20 mouse cellular contexts compared by ENCODE assay signal in genomic region chr19:23563693-23564092, GRCm38 (mm10).
DNase-seq lines count a peak whose midpoint lies in the region; ATAC-seq and TF ChIP-seq lines count a peak whose summit lies in the region.
"Had no signal": no experiment of that assay in that cellular context is flagged by ENCODE, and none has a peak within 500 bp of the region (broad histone marks: within the 10 kb centered on the region; RNA-seq: fewer than 3 reads in every experiment).

No protein-coding gene starts in this region.

- no peak overlapping the region for H3K4me3 ChIP-seq in liver, postnatal 0 days (ENCODE audit: low read depth, low read length)
- H3K4me3 ChIP-seq: embryonic facial prominence, embryonic 15.5 days; forebrain, embryonic 10.5 days; heart, embryonic 13.5 days; midbrain, embryonic 10.5 days; neural tube, embryonic 12.5 days had no signal

- H3K4me2 ChIP-seq in liver, postnatal 0 days (ENCODE audit: low read depth, low read length) = no peak overlapping the region
- H3K4me2 ChIP-seq: embryonic facial prominence, embryonic 15.5 days; heart, embryonic 13.5 days; lung, embryonic 14.5 days; neural tube, embryonic 12.5 days had no signal

- no peaks in the 10 kb centered on the region for H3K36me3 ChIP-seq in liver, postnatal 0 days (replicated peaks; ENCODE audit: insufficient read depth, low read length)
- H3K36me3 ChIP-seq: embryonic facial prominence, embryonic 15.5 days; forebrain, embryonic 10.5 days; heart, embryonic 13.5 days; midbrain, embryonic 10.5 days; neural tube, embryonic 12.5 days had no signal

- H3K27ac ChIP-seq in liver, postnatal 0 days (ENCODE audit: low read depth) = no peak overlapping the region
- H3K27ac ChIP-seq: embryonic facial prominence, embryonic 15.5 days; forebrain, embryonic 10.5 days; heart, embryonic 13.5 days; midbrain, embryonic 10.5 days; neural tube, embryonic 12.5 days had no signal

- H3K4me1 ChIP-seq in liver, postnatal 0 days (ENCODE audit: insufficient read depth) = no peaks in the 10 kb centered on the region
- H3K4me1 ChIP-seq: embryonic facial prominence, embryonic 15.5 days; forebrain, embryonic 10.5 days; heart, embryonic 13.5 days; midbrain, embryonic 10.5 days; neural tube, embryonic 12.5 days had no signal

- no peak for TF ChIP-seq EP300 in liver, postnatal 0 days (IDR thresholded peaks at IDR 0.05; ENCODE audit: low read depth)

- no peak overlapping the region for H3K9ac ChIP-seq in liver, postnatal 0 days (replicated peaks)
- H3K9ac ChIP-seq: embryonic facial prominence, embryonic 15.5 days; heart, embryonic 13.5 days; lung, embryonic 14.5 days; neural tube, embryonic 12.5 days had no signal

- peak; percentile 35 to 46 for DNase-seq in frontal cortex, postnatal 36 days (ENCODE audit: low spot score in 2 of 2)
- no peak for DNase-seq in frontal cortex, postnatal 25 days (ENCODE audit: low spot score in 2 of 2)
- peak; percentile 20 to 63 for DNase-seq in left cerebral cortex, adult 9 months (ENCODE audit: low spot score in 2 of 2)
- no peak for DNase-seq in left cerebral cortex, postnatal 4 days
- DNase-seq in cerebellum, adult 18-20 months = peak; percentile 82 to 83
- peak; percentile 18 to 60 for DNase-seq in left cerebral cortex, postnatal 14 days (ENCODE audit: low spot score in 2 of 2)
- DNase-seq in embryo, embryonic 11 days = no peak
- DNase-seq in liver, postnatal 0 days = no peak
- DNase-seq: adrenal gland, postnatal 14 days; heart, postnatal 36 days; kidney, adult 18-20 months; kidney, postnatal 14 days; lung, embryonic 14.5 days; lung, postnatal 4 days had no signal

- no peaks in the 10 kb centered on the region for H3K27me3 ChIP-seq in liver, postnatal 0 days (ENCODE audit: insufficient read depth, low read length)
- H3K27me3 ChIP-seq: embryonic facial prominence, embryonic 15.5 days; heart, embryonic 13.5 days; neural tube, embryonic 12.5 days had no signal

- TF ChIP-seq CTCF in liver, postnatal 0 days (IDR thresholded peaks at IDR 0.05; ENCODE audit: low read depth) = no peak

- H3K9me3 ChIP-seq in liver, postnatal 0 days (ENCODE audit: low read length) = no peaks in the 10 kb centered on the region
- H3K9me3 ChIP-seq: embryonic facial prominence, embryonic 15.5 days; forebrain, embryonic 10.5 days; heart, embryonic 13.5 days; midbrain, embryonic 10.5 days; neural tube, embryonic 12.5 days had no signal

- ATAC-seq in liver, postnatal 0 days = no peak
- ATAC-seq: hindbrain, embryonic 16.5 days had no signal

- intact Hi-C loops in left cerebral cortex, postnatal 4 days (cut with DNase I) = no loop called here
- intact Hi-C loops in left cerebral cortex, postnatal 14 days (cut with DNase I) = no loop called here

- WGBS in liver, postnatal 0 days (ENCODE audit: insufficient replicate concordance) = 69% methylated on average over 5 of the region's 5 CpGs

Comparison
In these comparisons a context has a peak if more than half of its experiments do, and no peak if none do; other contexts are left out.
1. DNase-seq: peak in frontal cortex, postnatal 36 days (2 of 2), left cerebral cortex, adult 9 months (2 of 2), cerebellum, adult 18-20 months (2 of 2) and left cerebral cortex, postnatal 14 days (2 of 2); none in frontal cortex, postnatal 25 days (0 of 2), left cerebral cortex, postnatal 4 days (single experiment), embryo, embryonic 11 days (single experiment) and liver, postnatal 0 days (single experiment).